Mouse (Mus musculus): ENCODE measurements around the gene Ssr2. TPM values are rescaled to one million over a fixed set of nuclear protein-coding genes. Genes with fewer than 3 reads are reported as not detected.

The Ssr2 gene
- 152 and 169 TPM in 2 replicates for polyA plus RNA-seq (2014; fragmentation: Nextera tagmentation; extraction: Ambion mirVana)

DNA sequence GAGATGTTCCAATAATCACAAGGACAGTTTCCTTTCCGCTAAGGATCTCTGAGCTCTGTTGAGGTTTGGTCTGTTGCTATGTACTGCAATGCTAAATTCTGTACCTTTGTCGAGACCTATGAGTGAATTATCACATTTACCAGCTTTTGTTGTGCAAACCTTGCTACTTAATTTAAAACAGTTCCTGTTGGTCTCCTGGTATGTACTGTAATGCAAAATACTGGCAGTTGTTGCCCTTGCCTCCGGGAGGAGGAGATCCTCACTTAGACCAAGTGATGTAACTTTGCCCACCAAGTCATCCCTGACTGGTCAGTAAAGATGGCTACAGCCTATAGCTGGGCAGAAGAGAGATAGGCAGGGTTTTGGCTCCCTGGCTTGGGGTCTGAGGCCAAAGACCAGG lies at the start of gene Ssr2:
Gene Ssr2 (plus strand): TSS at position 337 of the 400 bp plus-strand sequence.
- no peaks in the 10 kb centered on the region for H3K9me3 ChIP-seq (ENCODE audit: control insufficient read depth, low read length)
- no peak for DNase-seq (ENCODE audit: low spot score)
- H3K27ac ChIP-seq (ENCODE audit: low read depth, low read length), result no peak within 1 kb of the TSS
- no peak within 1 kb of the TSS for H3K4me2 ChIP-seq (replicated peaks; ENCODE audit: low read depth, low read length)
- H3K27me3 ChIP-seq (ENCODE audit: control insufficient read depth, insufficient read depth, low read length), result no peaks in the 10 kb centered on the region
- no peaks in the 10 kb centered on the region for H3K4me1 ChIP-seq (replicated peaks; ENCODE audit: control insufficient read depth, insufficient read depth, low read length)
- H3K4me3 ChIP-seq (ENCODE audit: low read depth, low read length), result no peak within 1 kb of the TSS
- ATAC-seq (ENCODE audit: low FRiP score), result no peak
- H3K36me3 ChIP-seq (ENCODE audit: control insufficient read depth, insufficient read depth, low read length), result no peaks in the 10 kb centered on the region
- no peak within 1 kb of the TSS for H3K9ac ChIP-seq (ENCODE audit: low read depth, low read length)
- 90% methylated on average over 3 of the region's 3 CpGs for WGBS

DNA sequence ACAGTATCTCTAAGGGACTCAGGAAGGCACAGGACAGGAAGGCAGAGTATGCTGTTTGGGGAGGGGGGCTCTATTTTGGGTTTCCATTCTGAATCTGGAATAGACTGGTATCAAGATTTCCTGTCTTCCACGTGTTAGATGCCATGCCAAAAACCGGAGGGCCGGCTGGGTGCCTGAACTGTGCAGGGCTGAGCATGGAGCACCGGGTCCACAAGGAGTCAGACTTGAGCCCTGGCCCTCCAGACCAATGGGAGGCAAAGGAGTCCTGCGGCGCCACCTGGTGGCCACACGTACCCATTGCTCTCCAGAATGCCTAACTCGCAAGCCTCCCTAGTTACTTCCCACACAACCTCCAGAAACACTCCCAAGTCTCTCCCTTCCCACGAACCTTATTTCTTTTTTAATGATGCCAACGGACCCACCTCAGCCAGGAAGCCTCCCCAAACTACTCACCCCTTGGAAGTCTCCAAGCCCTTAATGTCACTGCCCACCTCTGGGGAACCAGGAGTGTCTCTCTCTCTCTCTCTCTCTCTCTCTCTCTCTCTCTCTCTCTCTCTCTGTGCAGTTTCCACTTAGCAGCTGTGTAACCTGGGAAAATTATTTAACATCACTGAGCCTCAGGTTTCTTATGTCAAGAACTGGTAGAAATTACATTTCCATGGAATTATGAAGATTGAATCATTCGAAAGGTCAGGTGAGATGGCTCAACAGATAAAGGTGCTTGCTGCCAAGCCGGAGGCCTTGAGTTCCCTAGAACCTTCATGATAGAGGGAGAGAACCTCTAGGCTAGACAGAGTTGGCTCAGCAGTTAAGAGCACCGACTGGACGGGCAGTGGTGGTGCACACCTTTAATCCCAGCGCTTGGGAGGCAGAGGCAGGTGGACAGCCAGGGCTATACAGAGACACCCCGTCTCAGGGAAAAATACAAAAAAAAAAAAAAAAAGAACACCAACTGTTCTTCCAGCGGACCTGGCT lies 49.2 kb upstream of the Ssr2 start:
- Histone ChIP-seq H3K4me2 (replicated peaks; ENCODE audit: low read depth, low read length) (0 out of 2 replicates have a peak overlapping the region, but pooled peaks have one; percentile 3), H3K27ac (ENCODE audit: low read depth, low read length) (no peak overlapping the region), H3K9me3 (ENCODE audit: control insufficient read depth, low read length) (no peaks in the 10 kb centered on the region), H3K36me3 (ENCODE audit: control insufficient read depth, insufficient read depth, low read length) (0 out of 2 replicates have a peak, but pooled peaks cover 6% of the 10 kb centered on the region), H3K4me3 (ENCODE audit: low read depth, low read length) (no peak overlapping the region), H3K9ac (ENCODE audit: low read depth, low read length) (no peak overlapping the region), H3K27me3 (ENCODE audit: control insufficient read depth, insufficient read depth, low read length) (no peaks in the 10 kb centered on the region), H3K4me1 (replicated peaks; ENCODE audit: control insufficient read depth, insufficient read depth, low read length) (peaks cover 8% of the 10 kb centered on the region)
- ATAC-seq (ENCODE audit: low FRiP score) (peak; percentile 56; the same call in 1 of the 2 replicates), DNase-seq (ENCODE audit: low spot score) (peak; percentile 97)
- 36% methylated on average over 17 of the region's 17 CpGs for WGBS

DNA sequence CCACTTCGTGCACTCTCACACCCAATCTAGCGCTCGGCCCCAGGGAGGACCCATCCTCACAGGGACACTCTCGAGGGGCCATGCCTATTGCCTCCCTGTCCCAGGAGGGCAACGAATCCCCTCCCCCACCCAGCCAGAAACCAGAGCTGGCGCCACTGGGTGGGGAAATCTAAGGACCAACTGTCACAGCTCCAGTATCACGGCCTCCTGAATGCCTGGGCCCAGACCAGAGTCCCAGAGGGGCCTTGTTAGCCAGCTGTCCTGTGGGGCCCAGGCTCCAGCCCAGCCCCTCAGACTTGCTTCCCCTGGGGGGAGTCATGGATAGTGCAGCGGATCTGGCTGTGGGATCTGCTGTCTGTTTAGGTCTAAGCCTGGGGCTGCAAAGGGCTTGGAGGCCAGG lies 48.1 kb upstream of the Ssr2 start:
- DNase-seq (ENCODE audit: low spot score) (no peak), ATAC-seq (ENCODE audit: low FRiP score) (no peak)
- peak overlapping the region; percentile 37 for H3K4me2 ChIP-seq (replicated peaks; ENCODE audit: low read depth, low read length)
- WGBS, result 31% methylated on average over 8 of the region's 8 CpGs
- H3K9me3 ChIP-seq (ENCODE audit: control insufficient read depth, low read length), result no peaks in the 10 kb centered on the region
- no peaks in the 10 kb centered on the region for H3K27me3 ChIP-seq (ENCODE audit: control insufficient read depth, insufficient read depth, low read length)
- H3K27ac ChIP-seq (ENCODE audit: low read depth, low read length), result peak overlapping the region; percentile 74
- H3K9ac ChIP-seq (ENCODE audit: low read depth, low read length), result peak overlapping the region; percentile 41
- peaks cover 8% of the 10 kb centered on the region for H3K4me1 ChIP-seq (replicated peaks; ENCODE audit: control insufficient read depth, insufficient read depth, low read length)
- H3K36me3 ChIP-seq (ENCODE audit: control insufficient read depth, insufficient read depth, low read length), result 0 out of 2 replicates have a peak, but pooled peaks cover 6% of the 10 kb centered on the region
- peak overlapping the region; percentile 10; the same call in 1 of the 2 replicates for H3K4me3 ChIP-seq (ENCODE audit: low read depth, low read length)

- 87% methylated on average over 11 of the region's 11 CpGs for WGBS
These were observed 47.0 kb upstream of the Ssr2 start for GRCm38 (mm10) chr3:88528646-88529045.

DNA sequence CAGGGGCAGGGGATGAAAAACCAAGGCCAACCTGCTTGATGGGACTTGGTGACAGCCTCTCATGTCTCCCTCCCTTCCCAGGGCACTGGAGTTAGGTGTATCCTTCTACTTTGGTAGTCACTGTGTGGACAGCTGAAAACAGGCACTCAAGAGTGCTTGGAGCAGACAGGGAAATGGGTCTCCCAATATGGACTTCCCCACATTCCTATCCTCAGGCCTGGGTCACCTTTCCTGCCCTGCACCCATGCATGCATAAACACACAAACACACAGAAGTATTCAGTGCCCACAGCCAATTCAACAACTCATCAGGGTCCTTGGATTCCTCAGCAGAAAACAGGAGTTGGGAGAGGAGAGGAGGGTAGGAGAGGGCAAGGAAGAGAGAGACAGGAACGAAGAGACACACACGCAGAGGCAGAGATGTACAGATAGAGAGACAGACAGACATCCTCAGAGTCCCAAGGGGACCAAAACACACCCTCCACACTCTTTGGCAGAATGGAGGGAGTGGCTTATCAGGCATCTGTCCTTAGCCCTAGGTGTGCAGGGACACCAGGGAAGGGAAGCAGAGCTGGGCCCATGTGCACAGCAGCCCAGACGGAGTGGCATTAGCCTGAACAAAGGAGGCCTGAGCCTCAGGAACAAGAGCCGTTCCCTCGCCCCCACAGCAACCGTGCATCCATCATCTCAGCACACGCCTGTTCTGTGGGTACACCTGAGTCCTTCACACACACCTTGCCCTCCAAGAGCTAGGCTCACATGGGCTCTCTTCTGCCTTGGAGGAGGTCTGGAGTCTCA lies 46.3 kb upstream of the Ssr2 start:
- 0 out of 2 replicates have a peak, but pooled peaks cover 3% of the 10 kb centered on the region for H3K36me3 ChIP-seq (ENCODE audit: control insufficient read depth, insufficient read depth, low read length)
- no peaks in the 10 kb centered on the region for H3K27me3 ChIP-seq (ENCODE audit: control insufficient read depth, insufficient read depth, low read length)
- peak overlapping the region; percentile 84 for H3K4me2 ChIP-seq (replicated peaks; ENCODE audit: low read depth, low read length)
- peaks cover 8% of the 10 kb centered on the region for H3K4me1 ChIP-seq (replicated peaks; ENCODE audit: control insufficient read depth, insufficient read depth, low read length)
- peak overlapping the region; percentile 97 for H3K27ac ChIP-seq (ENCODE audit: low read depth, low read length)
- WGBS, result 35% methylated on average over 7 of the region's 7 CpGs
- H3K9me3 ChIP-seq (ENCODE audit: control insufficient read depth, low read length), result no peaks in the 10 kb centered on the region
- ATAC-seq (ENCODE audit: low FRiP score), result no peak
- H3K9ac ChIP-seq (ENCODE audit: low read depth, low read length), result peak overlapping the region; percentile 99
- peak overlapping the region; percentile 94 for H3K4me3 ChIP-seq (ENCODE audit: low read depth, low read length)
- DNase-seq (ENCODE audit: low spot score), result peak; percentile 37

More at GRCm38 (mm10) chr3:88528646-88529045, 47.0 kb upstream of the Ssr2 start:
- Histone ChIP-seq H3K27ac (ENCODE audit: low read depth, low read length) (no peak overlapping the region), H3K36me3 (ENCODE audit: control insufficient read depth, insufficient read depth, low read length) (0 out of 2 replicates have a peak, but pooled peaks cover 6% of the 10 kb centered on the region), H3K9me3 (ENCODE audit: control insufficient read depth, low read length) (no peaks in the 10 kb centered on the region), H3K9ac (ENCODE audit: low read depth, low read length) (no peak overlapping the region), H3K4me3 (ENCODE audit: low read depth, low read length) (no peak overlapping the region), H3K4me1 (replicated peaks; ENCODE audit: control insufficient read depth, insufficient read depth, low read length) (peaks cover 8% of the 10 kb centered on the region), H3K4me2 (replicated peaks; ENCODE audit: low read depth, low read length) (no peak overlapping the region), H3K27me3 (ENCODE audit: control insufficient read depth, insufficient read depth, low read length) (no peaks in the 10 kb centered on the region)
- ATAC-seq (ENCODE audit: low FRiP score) (no peak), DNase-seq (ENCODE audit: low spot score) (no peak)

DNA sequence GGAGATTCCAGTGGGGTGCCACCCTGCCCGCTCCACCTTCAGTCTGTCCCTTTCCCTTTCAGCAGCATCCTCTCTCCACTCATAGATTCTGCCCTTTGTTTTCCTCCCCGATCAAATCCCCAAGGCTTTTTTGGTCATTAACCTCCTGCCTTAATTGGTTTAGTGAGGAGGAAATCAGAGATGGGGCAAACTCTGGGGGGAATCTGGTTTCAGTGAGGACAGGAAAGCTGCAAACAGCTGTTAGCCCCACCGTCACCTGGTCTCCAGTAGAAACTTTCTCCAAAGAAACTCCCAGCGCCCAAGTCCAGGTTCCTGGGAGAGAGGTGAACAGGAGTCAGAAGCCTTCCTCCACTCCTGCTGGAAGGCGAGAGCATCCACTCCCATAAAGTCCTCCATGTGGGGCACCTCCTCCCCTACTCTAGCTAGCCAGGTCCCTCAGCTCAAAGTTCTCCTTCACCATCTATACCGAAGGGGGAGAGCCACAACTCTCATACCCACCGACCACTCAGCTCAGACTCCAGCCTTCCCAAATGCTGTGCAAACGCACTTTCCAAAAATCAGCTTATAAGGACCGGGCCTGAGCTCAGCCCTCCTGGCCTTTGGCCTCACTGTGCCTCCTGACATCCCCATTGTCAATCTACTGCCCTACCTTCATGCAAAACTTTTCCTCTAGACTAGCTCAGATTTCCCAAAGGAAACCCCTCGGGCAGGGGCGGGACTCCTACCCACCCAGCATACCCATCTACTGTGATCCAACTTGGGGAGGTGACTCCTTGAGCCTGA lies 45.4 kb upstream of the Ssr2 start:
- peak overlapping the region; percentile 94 for H3K4me3 ChIP-seq (ENCODE audit: low read depth, low read length)
- ATAC-seq (ENCODE audit: low FRiP score) (no peak), DNase-seq (ENCODE audit: low spot score) (peak; percentile 48)
- peak overlapping the region; percentile 97 for H3K27ac ChIP-seq (ENCODE audit: low read depth, low read length)
- H3K9me3 ChIP-seq (ENCODE audit: control insufficient read depth, low read length), result no peaks in the 10 kb centered on the region
- H3K9ac ChIP-seq (ENCODE audit: low read depth, low read length), result peak overlapping the region; percentile 99
- 8% methylated on average over 11 of the region's 11 CpGs for WGBS
- H3K4me2 ChIP-seq (replicated peaks; ENCODE audit: low read depth, low read length), result peak overlapping the region; percentile 84
- H3K4me1 ChIP-seq (replicated peaks; ENCODE audit: control insufficient read depth, insufficient read depth, low read length), result peaks cover 16% of the 10 kb centered on the region
- H3K27me3 ChIP-seq (ENCODE audit: control insufficient read depth, insufficient read depth, low read length), result no peaks in the 10 kb centered on the region
- no peaks in the 10 kb centered on the region for H3K36me3 ChIP-seq (ENCODE audit: control insufficient read depth, insufficient read depth, low read length)

- peaks cover 29% of the 10 kb centered on the region for H3K4me1 ChIP-seq (replicated peaks; ENCODE audit: control insufficient read depth, insufficient read depth, low read length)
- peaks cover 3% of the 10 kb centered on the region; the same call in 1 of the 2 replicates for H3K36me3 ChIP-seq (ENCODE audit: control insufficient read depth, insufficient read depth, low read length)
- H3K9ac ChIP-seq (ENCODE audit: low read depth, low read length), result peak overlapping the region; percentile 99
- no peaks in the 10 kb centered on the region for H3K27me3 ChIP-seq (ENCODE audit: control insufficient read depth, insufficient read depth, low read length)
- peak overlapping the region; percentile 97 for H3K27ac ChIP-seq (ENCODE audit: low read depth, low read length)
- H3K4me3 ChIP-seq (ENCODE audit: low read depth, low read length), result peak overlapping the region; percentile 94
- peak; percentile 86 for ATAC-seq (ENCODE audit: low FRiP score)
- peak; percentile 92 for DNase-seq (ENCODE audit: low spot score)
- H3K9me3 ChIP-seq (ENCODE audit: control insufficient read depth, low read length), result no peaks in the 10 kb centered on the region
- WGBS, result under 1% methylated on average over 49 of the region's 63 CpGs
- peak overlapping the region; percentile 84 for H3K4me2 ChIP-seq (replicated peaks; ENCODE audit: low read depth, low read length)
These were observed 44.1 kb upstream of the Ssr2 start for GRCm38 (mm10) chr3:88531348-88532298.

All from hindbrain, embryonic 11.5 days (tissue).